Mouse (Mus musculus) megakaryocyte, embryonic 14.5 days (primary cell): Measurements from ENCODE around the gene Dedd. TPM values are rescaled to one million over a fixed set of nuclear protein-coding genes. Genes with fewer than 3 reads are reported as not detected.
"Not testable (repeated sequence)": the region's sequence is repeated elsewhere in the genome, so short reads cannot be mapped to it uniquely, and the experiment has no call there.

Experiments used
- H3K27me3 ChIP-seq: replicated peaks from 2 replicates; pipeline ENCODE3; 2012; ENCODE audit warnings: inconsistent platforms
- H3K36me3 ChIP-seq: replicated peaks from 2 replicates; pipeline ENCODE3; 2012; ENCODE audit warnings: low read length, inconsistent platforms, mixed read lengths
- H3K4me1 ChIP-seq: 2 replicates; pipeline ENCODE4 v1.6.1; 2012; ENCODE audit warnings: inconsistent platforms
- H3K4me3 ChIP-seq: replicated peaks from 2 replicates; pipeline ENCODE3; 2012; ENCODE audit warnings: moderate library complexity, mild to moderate bottlenecking, inconsistent platforms
- H3K9me3 ChIP-seq: 2 replicates; pipeline ENCODE4 v1.6.1; 2012; ENCODE audit warnings: inconsistent platforms
- FLI1 ChIP-seq: IDR thresholded peaks from 2 replicates; pipeline ENCODE4 v1.6.1; 2012; ENCODE audit warnings: low read length, inconsistent platforms, mixed read lengths
- GATA1 ChIP-seq: IDR thresholded peaks from 3 replicates; pipeline ENCODE4 v1.6.1; 2012; ENCODE audit warnings: mixed read lengths, low read length, inconsistent platforms, borderline replicate concordance
- polyA plus RNA-seq: library from polyadenylated mRNA; stranded (reverse); fragments of >175 nt; gene quantifications from 2 replicates; pipeline ENCODE4 v1.2.3, GENCODE M21; 2012; ENCODE audit warnings: low replicate concordance; ENCODE audit not compliant: insufficient read depth

The Dedd gene
- polyA plus RNA-seq, 1 experiment, result 45.4 TPM

DNA sequence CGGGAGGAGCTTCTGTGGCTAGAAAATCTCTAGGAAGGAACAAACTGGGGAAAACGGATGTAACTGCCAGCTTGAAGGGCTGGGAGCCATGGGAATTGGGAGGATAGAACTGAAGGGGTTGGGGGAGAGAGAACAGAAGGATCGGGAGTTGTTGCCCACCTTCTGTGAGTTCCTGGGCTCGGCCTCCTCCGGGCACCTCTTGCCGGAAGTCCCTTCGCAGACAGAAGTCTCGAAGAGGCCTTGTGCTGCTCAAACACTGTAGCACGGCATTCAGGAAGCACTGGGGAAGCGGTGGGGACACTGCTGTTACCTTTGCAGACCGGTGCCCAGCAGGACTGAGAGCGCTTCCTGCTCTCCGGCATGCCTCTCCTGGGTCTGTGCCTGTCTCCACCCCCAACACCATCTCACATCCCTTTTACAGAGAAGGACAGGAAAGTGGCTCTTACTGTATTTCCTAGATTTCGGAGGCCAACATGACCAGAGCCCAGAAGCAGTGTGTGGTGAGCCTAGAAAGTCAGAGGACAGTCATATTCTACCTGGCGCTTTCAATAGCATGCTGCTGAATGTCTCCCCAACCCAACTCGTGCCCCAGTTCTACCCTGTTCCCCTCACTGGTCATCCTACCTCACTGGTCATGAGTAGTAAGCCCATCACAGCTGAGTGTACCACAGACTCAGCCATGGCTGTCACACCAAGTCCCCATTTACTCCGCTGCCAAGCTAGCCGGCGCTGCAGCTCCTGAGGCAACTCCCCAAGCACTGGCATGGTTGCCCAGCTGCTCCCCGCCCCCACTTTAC is 43.7 kb upstream of the Dedd start:
- Histone ChIP-seq H3K4me1 (peaks cover 66% of the 10 kb centered on the region), H3K27me3 (no peaks in the 10 kb centered on the region), H3K4me3 (peak overlapping the region; percentile 64), H3K36me3 (peaks cover 69% of the 10 kb centered on the region), H3K9me3 (no peaks in the 10 kb centered on the region)
- no peak for TF ChIP-seq GATA1

GRCm38 (mm10) chr1:171286517-171286916 is 42.4 kb upstream of the Dedd start:
- Histone ChIP-seq H3K4me3 (peak overlapping the region; percentile 97), H3K27me3 (no peaks in the 10 kb centered on the region), H3K9me3 (no peaks in the 10 kb centered on the region), H3K36me3 (peaks cover 76% of the 10 kb centered on the region), H3K4me1 (peaks cover 60% of the 10 kb centered on the region)
- TF ChIP-seq GATA1 (no peak), FLI1 (no peak)

DNA sequence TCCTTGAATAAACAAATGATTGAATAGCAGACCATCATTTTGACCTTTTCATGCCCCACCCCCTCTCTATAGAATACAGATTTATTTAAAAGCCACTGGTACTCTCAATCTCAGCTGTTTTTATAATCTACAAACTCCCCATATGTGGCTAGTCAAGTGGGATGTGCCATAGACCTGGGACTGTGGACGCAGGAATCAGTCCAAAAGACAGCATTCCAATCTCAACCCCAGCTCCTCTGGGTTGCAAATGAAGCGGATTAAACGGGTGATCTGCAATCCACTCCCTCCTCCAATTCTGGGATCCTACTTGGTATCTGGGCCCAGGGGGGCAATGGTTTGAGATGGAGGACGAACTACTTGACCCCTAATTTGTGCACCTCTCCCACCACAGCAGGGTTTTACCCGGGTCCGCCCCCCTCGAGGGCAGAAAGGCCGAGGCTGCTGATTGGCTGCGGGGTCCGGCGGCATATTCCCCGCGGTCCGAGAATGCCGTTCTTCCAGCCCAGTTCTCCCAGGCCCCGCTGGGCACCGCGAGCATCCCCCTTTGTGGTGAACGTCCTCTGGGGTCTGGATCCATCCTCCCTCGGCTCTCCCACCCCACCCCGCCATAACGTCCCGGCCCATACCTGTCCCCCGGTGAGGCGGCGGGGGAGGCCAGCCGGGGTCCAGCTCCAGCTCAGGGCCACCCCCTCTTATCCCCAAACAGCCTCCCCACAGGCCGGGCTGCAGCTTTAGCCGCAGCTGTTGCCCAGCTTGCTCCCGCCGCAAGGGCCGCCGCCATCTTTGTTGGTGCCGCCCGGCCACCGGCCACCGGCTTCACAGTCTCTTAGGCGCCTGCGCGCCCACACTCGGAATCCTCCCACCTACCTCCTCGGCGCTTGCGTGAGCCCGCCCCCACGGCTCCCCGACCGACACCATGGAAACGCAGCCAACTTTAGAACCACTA is 41.5 kb upstream of the Dedd start, which contains the start of gene Usp21:
Gene Usp21, minus strand, starts transcription at position 856 of the 946 bp plus-strand sequence.
- Histone ChIP-seq H3K4me3 (peak within 1 kb of the TSS; percentile 97), H3K36me3 (peaks cover 73% of the 10 kb centered on the region), H3K4me1 (peaks cover 57% of the 10 kb centered on the region), H3K9me3 (no peaks in the 10 kb centered on the region), H3K27me3 (no peaks in the 10 kb centered on the region)
- TF ChIP-seq FLI1, result no peak

DNA sequence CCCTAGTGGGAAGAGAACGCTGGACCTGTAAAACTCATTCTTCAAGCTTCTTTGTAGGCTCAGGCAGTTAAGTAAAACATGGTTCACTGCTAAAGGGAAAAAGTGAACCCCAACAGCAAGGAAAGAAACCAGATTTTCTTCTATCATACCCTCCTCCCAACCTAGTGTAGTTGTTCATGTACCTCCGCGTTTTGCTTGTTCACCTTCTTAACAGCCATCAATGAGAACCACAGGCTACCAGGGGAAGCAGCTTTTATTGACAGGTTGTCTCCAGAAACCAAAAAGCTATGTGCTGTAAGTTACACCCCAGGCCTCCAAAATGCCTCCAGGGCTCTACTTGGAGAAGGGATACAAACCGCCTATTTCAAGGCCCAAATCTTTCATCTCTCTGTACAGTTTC is 40.6 kb upstream of the Dedd start:
- peaks cover 66% of the 10 kb centered on the region for H3K36me3 ChIP-seq
- H3K27me3 ChIP-seq, result no peaks in the 10 kb centered on the region
- H3K9me3 ChIP-seq, result no peaks in the 10 kb centered on the region
- peak overlapping the region; percentile 97 for H3K4me3 ChIP-seq
- TF ChIP-seq GATA1, result no peak
- no peak for TF ChIP-seq FLI1
- peaks cover 59% of the 10 kb centered on the region for H3K4me1 ChIP-seq

GRCm38 (mm10) chr1:171293351-171293750 is 35.6 kb upstream of the Dedd start:
- peaks cover 28% of the 10 kb centered on the region for H3K36me3 ChIP-seq
- H3K4me1 ChIP-seq, result peaks cover 23% of the 10 kb centered on the region; the same call in 1 of the 2 replicates
- H3K4me3 ChIP-seq, result peak overlapping the region; percentile 97
- H3K9me3 ChIP-seq, result no peaks in the 10 kb centered on the region; the same call in 1 of the 2 replicates
- peaks cover 8% of the 10 kb centered on the region for H3K27me3 ChIP-seq
- TF ChIP-seq GATA1 (no peak), FLI1 (no peak)

GRCm38 (mm10) chr1:171293906-171294297 is 35.0 kb upstream of the Dedd start:
- Histone ChIP-seq H3K27me3 (peaks cover 8% of the 10 kb centered on the region), H3K36me3 (peaks cover 23% of the 10 kb centered on the region), H3K4me3 (peak overlapping the region; percentile 97), H3K9me3 (no peaks in the 10 kb centered on the region; the same call in 1 of the 2 replicates), H3K4me1 (peaks cover 17% of the 10 kb centered on the region; the same call in 1 of the 2 replicates)
- no peak for TF ChIP-seq FLI1
- no peak for TF ChIP-seq GATA1

GRCm38 (mm10) chr1:171294298-171295062 is 34.5 kb upstream of the Dedd start, which contains the start of gene Ufc1:
Ufc1 (minus strand) TSS chr1:171295024.
- peaks cover 17% of the 10 kb centered on the region; the same call in 1 of the 2 replicates for H3K4me1 ChIP-seq
- H3K27me3 ChIP-seq, result peaks cover 8% of the 10 kb centered on the region
- peak within 1 kb of the TSS; percentile 97 for H3K4me3 ChIP-seq
- no peaks in the 10 kb centered on the region; the same call in 1 of the 2 replicates for H3K9me3 ChIP-seq
- TF ChIP-seq FLI1, result no peak
- no peak for TF ChIP-seq GATA1
- peaks cover 17% of the 10 kb centered on the region for H3K36me3 ChIP-seq

- Histone ChIP-seq H3K9me3 (no peaks in the 10 kb centered on the region; the same call in 1 of the 2 replicates), H3K27me3 (peaks cover 8% of the 10 kb centered on the region), H3K4me1 (peaks cover 17% of the 10 kb centered on the region; the same call in 1 of the 2 replicates), H3K36me3 (peaks cover 11% of the 10 kb centered on the region), H3K4me3 (peak overlapping the region; percentile 97)
- no peak for TF ChIP-seq FLI1
- TF ChIP-seq GATA1, result no peak
Measured at GRCm38 (mm10) chr1:171295063-171295402, 33.9 kb upstream of the Dedd start.

GRCm38 (mm10) chr1:171298226-171298625 is 30.7 kb upstream of the Dedd start:
- no peak for TF ChIP-seq FLI1
- TF ChIP-seq GATA1, result no peak
- H3K27me3 ChIP-seq, result peaks cover 8% of the 10 kb centered on the region
- H3K4me3 ChIP-seq, result no peak overlapping the region

DNA sequence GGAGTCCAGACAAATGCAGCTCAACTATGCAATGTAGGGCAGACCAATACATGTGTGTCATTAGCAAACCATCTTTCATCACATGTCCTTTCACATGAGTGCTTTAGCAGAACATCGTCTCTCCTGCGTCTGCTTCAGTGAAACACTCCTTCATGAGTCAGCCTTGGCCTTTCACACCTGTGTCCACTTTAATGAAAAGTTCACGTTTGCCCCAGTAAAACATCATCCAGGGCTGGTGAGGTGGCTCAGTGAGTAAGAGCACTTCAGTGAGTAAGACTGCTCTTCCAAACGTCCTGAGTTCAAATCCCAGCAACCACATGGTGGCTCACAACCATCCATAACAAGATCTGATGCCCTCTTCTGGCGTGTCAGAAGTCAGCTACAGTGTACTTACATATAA is 22.8 kb upstream of the Dedd start:
- not testable (repeated sequence) for H3K27me3 ChIP-seq, H3K4me1 ChIP-seq, H3K9me3 ChIP-seq, H3K4me3 ChIP-seq, H3K36me3 ChIP-seq

More at GRCm38 (mm10) chr1:171298226-171298625, 30.7 kb upstream of the Dedd start:
- Histone ChIP-seq H3K4me1 (peaks cover 8% of the 10 kb centered on the region; the same call in 1 of the 2 replicates), H3K9me3 (no peaks in the 10 kb centered on the region; the same call in 1 of the 2 replicates), H3K36me3 (no peaks in the 10 kb centered on the region)
